Mouse (Mus musculus) small intestine, adult 2 months (tissue): ENCODE data around the gene Stard3nl. TPM values are rescaled to one million over a fixed set of nuclear protein-coding genes. Genes with fewer than 3 reads are reported as not detected.

Experiments
- H3K27ac ChIP-seq: fragments of 200-500 bp; 2 replicates; pipeline ENCODE4 v1.5.1; 2012; ENCODE audit warnings: low read depth, low read length, control low read depth, inconsistent platforms; ENCODE audit not compliant: insufficient read depth
- H3K27me3 ChIP-seq: fragments of 200-500 bp; 2 replicates; pipeline ENCODE4 v1.6.1; 2012; ENCODE audit warnings: mild to moderate bottlenecking, moderate library complexity, low read length, inconsistent platforms; ENCODE audit not compliant: control insufficient read depth, insufficient read depth
- H3K36me3 ChIP-seq: fragments of 200-500 bp; 2 replicates; pipeline ENCODE4 v1.6.1; 2012; ENCODE audit warnings: mild to moderate bottlenecking, low read length, control low read depth, inconsistent platforms; ENCODE audit not compliant: control insufficient read depth, insufficient read depth
- H3K4me1 ChIP-seq: fragments of 200-500 bp; 2 replicates; pipeline ENCODE4 v1.6.1; 2012; ENCODE audit warnings: low read length, inconsistent platforms, mixed read lengths; ENCODE audit not compliant: control insufficient read depth, insufficient read depth, insufficient read length
- H3K4me3 ChIP-seq: fragments of 200-500 bp; 2 replicates; pipeline ENCODE4 v1.5.1; 2012; ENCODE audit warnings: low read depth, mild to moderate bottlenecking, control low read depth, inconsistent platforms, low read length, moderate library complexity
- CTCF ChIP-seq: fragments of 200-500 bp; IDR thresholded peaks from 2 replicates; pipeline ENCODE4 v1.5.1; 2012; ENCODE audit warnings: low read depth, mild to moderate bottlenecking, control low read depth, inconsistent platforms, low read length, moderate library complexity, mixed read lengths; ENCODE audit not compliant: insufficient replicate concordance, insufficient read length; ENCODE audit errors: extremely low read depth
- POLR2A ChIP-seq: fragments of 200-500 bp; IDR thresholded peaks from 2 replicates; pipeline ENCODE4 v1.6.1; 2012; ENCODE audit warnings: low read depth, mild to moderate bottlenecking, control low read depth, inconsistent platforms, low read length, moderate library complexity
- WGBS: fragments of 180-500 bp; shearing (Covaris S2); methylation state at CpG from one replicate; pipeline ENCODE4 v1.1.7; 2018; 5-methylcytosine and 5-hydroxymethylcytosine counted together
- polyA plus RNA-seq: library from polyadenylated mRNA; depleted of rRNA; stranded (reverse); fragments of >200 nt; gene quantifications from 2 replicates; pipeline ENCODE4 v1.2.3, GENCODE M21; 2012; rRNA removed

Gene Stard3nl
- 4.1 and 9.4 TPM in 2 replicates for polyA plus RNA-seq

DNA sequence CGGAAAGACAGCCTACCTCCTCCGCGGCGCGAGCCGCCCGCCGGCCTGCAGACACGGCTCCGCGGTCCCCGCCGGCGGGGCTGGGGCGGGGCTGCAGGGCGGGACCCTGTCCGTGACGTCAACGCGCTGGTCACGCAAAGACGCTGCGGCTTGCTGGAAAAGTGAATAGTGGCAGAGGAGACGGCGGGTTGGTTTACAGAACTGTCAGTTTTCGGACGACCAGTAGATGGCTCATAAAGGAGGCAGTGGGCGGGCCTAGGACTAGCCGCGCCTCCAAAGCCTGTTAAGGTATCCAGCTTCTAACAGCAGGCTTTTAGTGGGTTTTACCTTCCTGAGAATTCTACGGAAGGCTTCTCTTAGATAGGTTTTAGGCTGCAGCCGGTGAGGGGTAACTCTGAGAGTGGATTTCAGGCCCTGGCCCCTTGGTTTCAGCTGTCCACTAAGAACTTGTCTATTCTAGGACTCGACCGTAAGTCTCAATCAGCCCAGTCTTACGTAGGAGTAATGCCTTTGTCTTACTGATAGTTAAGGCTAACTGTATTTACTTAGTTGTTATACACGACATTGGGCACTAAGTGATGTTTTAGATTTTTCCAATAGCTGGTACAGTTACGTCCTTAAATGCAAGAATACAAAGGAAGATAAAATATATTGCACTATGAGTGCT lies at the start of gene Stard3nl:
Gene Stard3nl, minus strand, starts transcription at position 108 of the 667 bp plus-strand sequence.
- H3K36me3 ChIP-seq = no peaks in the 10 kb centered on the region
- no peaks in the 10 kb centered on the region for H3K27me3 ChIP-seq
- peak within 1 kb of the TSS; percentile 72 for H3K27ac ChIP-seq
- 1% methylated on average over 37 of the region's 37 CpGs for WGBS
- peaks cover 7% of the 10 kb centered on the region; the same call in 1 of the 2 replicates for H3K4me1 ChIP-seq
- TF ChIP-seq CTCF (0 out of 2 replicates have a peak, but pooled peaks have one; percentile 4), POLR2A (peak; percentile 97)
- H3K4me3 ChIP-seq = peak within 1 kb of the TSS; percentile 77

DNA sequence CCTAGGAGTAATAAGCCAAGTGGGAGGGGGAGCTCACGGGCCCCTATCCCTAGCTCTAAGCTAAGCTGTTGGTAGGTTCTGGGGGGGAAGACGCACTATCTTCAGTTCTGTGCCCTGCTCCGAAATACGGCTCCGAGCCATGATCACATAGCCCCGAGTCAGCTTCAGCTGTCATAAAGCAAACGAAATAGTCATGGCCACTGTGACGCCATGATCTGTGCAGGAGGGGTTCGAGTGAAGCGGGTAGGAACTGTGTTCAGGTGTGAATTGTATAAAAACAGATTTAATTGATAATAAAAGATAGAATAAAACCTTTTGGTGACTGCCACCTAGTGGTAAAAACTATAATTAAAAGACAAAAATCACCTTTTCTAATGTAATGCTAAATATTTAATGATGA lies 42.4 kb upstream of the Stard3nl start:
- Histone ChIP-seq H3K36me3 (no peaks in the 10 kb centered on the region), H3K4me3 (no peak overlapping the region), H3K27ac (no peak overlapping the region), H3K27me3 (no peaks in the 10 kb centered on the region), H3K4me1 (no peaks in the 10 kb centered on the region)
- TF ChIP-seq CTCF (peak; percentile 42; the same call in 1 of the 2 replicates), POLR2A (no peak)
- 59% methylated on average over 10 of the region's 10 CpGs for whole genome bisulfite sequencing

DNA sequence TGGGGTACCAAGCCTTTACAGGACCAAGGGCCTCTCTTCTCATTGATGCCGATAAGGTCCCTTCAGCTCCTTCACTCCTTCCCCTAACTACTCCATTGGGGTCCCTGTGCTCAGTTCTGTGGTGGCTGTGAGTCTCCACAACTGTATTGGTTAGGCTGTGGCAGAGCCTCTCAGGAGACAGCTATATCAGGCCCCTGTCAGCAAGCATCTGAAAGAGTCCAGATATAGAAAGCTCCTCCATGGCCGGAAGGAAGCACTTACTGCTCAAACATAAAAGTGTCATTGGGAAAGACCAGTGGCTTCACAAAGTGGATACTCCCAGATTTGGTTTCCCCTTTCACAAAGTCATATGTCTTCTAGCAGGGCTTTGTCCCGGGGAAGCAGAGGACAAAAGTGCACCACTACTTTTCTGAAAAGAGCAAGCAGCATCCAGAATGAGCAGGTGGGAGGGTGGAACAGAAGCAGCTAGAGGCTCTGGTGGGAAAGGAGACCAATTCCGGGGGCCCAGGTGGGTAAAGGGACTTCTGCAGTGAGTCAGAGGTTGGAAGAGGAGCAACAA lies 34.3 kb upstream of the Stard3nl start:
- TF ChIP-seq CTCF (no peak), POLR2A (no peak)
- WGBS = 73% methylated on average over 4 of the region's 4 CpGs
- no peaks in the 10 kb centered on the region; the same call in 1 of the 2 replicates for H3K36me3 ChIP-seq

DNA sequence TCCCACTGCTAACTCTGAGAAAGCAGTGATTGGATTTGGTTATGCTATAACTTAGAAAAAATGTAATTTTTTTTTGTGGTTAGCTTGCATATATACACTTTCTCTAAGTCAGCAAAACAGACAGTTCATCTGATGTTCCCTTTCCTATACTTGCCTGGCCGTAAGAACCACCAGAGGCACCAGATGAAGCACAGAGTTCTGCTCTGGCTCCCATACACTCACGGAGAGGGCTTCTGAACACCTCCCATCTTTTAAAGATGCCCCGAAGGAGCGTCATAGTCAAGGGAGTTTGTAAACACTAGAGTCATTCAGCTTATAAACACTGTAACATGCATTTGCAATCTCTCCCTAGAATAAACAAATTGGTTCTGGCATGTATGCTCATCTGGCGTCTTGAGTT lies 32.5 kb upstream of the Stard3nl start:
- H3K4me1 ChIP-seq = no peaks in the 10 kb centered on the region

More for the DNA sequence above, 34.3 kb upstream of the Stard3nl start:
- no peak overlapping the region for H3K4me3 ChIP-seq
- H3K4me1 ChIP-seq = no peaks in the 10 kb centered on the region
- H3K27me3 ChIP-seq = no peaks in the 10 kb centered on the region
- H3K27ac ChIP-seq = no peak overlapping the region

DNA sequence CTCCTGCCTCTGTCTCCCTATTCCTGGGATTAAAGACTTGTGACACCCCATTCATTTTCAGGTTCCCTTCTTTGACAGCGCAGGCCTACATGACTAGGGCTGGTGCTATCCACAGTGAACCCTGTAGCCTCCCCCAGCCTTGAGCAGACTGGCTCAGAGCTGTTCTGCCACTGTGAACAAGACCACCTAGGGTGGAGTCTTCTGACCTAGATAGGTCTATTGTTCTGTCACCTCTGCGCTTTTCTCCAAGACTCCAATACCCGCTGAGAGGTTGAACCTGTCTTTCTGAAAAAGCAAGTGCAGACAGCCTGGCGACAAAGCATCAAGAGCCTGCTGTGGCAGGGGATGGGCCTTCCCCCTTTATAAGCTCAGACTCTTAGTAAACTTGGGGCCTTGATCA lies 29.0 kb upstream of the Stard3nl start:
- WGBS = 92% methylated on average over 4 of the region's 4 CpGs
- Histone ChIP-seq H3K4me3 (no peak overlapping the region), H3K4me1 (no peaks in the 10 kb centered on the region), H3K36me3 (no peaks in the 10 kb centered on the region; the same call in 1 of the 2 replicates), H3K27me3 (no peaks in the 10 kb centered on the region), H3K27ac (no peak overlapping the region)
- TF ChIP-seq POLR2A (no peak), CTCF (no peak)

More for the DNA sequence above, 32.5 kb upstream of the Stard3nl start:
- no peaks in the 10 kb centered on the region for H3K27me3 ChIP-seq
- no peaks in the 10 kb centered on the region; the same call in 1 of the 2 replicates for H3K36me3 ChIP-seq
- TF ChIP-seq CTCF (no peak), POLR2A (no peak)
- no peak overlapping the region for H3K4me3 ChIP-seq
- H3K27ac ChIP-seq = no peak overlapping the region
- 76% methylated on average over 5 of the region's 5 CpGs for WGBS

DNA sequence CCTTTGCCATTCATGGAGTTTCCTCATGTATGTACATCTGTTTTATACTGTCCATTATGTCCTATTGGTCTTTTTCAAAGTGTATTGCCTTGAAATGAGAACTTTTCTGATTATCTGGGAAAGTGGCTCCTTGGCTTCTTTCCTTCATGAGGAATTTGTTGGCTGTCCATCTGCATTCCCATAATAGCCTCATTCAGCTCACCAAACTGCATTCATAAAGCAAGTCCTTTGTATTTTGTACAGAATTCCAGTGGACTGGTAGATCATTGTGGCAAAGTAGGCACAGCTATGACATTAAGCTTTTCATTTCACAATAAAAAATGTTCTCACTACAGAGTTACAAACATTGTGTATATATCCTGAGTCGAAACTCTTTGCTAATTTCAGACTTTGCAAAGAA lies 26.9 kb upstream of the Stard3nl start:
- TF ChIP-seq POLR2A (no peak), CTCF (no peak)
- H3K27ac ChIP-seq = no peak overlapping the region
- no peaks in the 10 kb centered on the region; the same call in 1 of the 2 replicates for H3K36me3 ChIP-seq
- 89% methylated on average over 1 of the region's 1 CpGs for WGBS
- H3K4me3 ChIP-seq = no peak overlapping the region
- no peaks in the 10 kb centered on the region for H3K27me3 ChIP-seq
- no peaks in the 10 kb centered on the region for H3K4me1 ChIP-seq

DNA sequence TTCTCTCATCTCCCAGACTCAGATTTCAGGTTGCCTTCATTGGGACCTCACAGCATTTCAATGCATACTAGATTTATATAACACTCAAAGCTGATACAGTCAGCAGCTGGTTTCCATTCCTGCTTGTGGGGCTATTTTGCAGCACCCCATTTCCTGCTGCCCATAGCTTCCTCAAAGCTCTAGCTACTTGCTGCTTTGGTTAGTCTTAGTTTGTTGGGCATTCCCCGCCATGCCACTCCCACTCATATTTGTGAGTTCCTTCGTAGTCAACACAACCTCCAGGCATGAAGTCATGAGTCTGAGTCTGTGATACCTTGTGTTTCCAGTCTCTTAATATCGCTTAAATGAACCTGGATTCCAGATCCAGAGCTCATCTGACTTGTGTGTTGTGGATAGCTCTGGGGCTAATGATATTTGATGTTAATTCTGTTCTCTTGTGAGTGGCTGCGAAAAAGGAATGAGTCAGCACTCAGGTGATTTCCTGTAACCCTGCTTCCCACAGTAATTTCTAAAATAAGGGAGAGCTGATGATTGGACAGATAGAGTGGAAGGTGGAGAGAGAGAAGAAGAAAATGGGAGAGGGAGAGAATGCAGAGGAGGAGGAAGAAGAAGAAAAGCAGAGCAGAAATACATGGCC lies 22.4 kb upstream of the Stard3nl start:
- TF ChIP-seq POLR2A (no peak), CTCF (no peak)

More for the DNA sequence above, 22.4 kb upstream of the Stard3nl start:
- H3K4me1 ChIP-seq = no peaks in the 10 kb centered on the region
- no peak overlapping the region for H3K4me3 ChIP-seq
- H3K27me3 ChIP-seq = no peaks in the 10 kb centered on the region
- H3K27ac ChIP-seq = no peak overlapping the region
- WGBS = 85% methylated on average over 4 of the region's 4 CpGs
- no peaks in the 10 kb centered on the region for H3K36me3 ChIP-seq
